Mouse (Mus musculus) lung, embryonic 15.5 days (tissue): Measurements from ENCODE around the gene Ralgps2. TPM values are rescaled to one million over a fixed set of nuclear protein-coding genes. Genes with fewer than 3 reads are reported as not detected.

Source experiments
- ATAC-seq: fragments of 200-750 bp; cut with Nextera tagmentation; 2 replicates; pipeline ENCODE4 v1.8.0; 2017; ENCODE audit warnings: moderate number of reproducible peaks, borderline replicate concordance; ENCODE audit not compliant: low FRiP score, low TSS enrichment; ENCODE audit errors: extremely low read depth
- H3K27ac ChIP-seq: fragments of 300-500 bp; sonication (generic); 2 replicates; pipeline ENCODE4 v1.5.1; 2015; ENCODE audit warnings: moderate library complexity, mild to moderate bottlenecking, inconsistent platforms
- H3K27me3 ChIP-seq: fragments of 300-500 bp; sonication (generic); 2 replicates; pipeline ENCODE4 v1.6.1; 2015; ENCODE audit warnings: inconsistent platforms
- H3K36me3 ChIP-seq: fragments of 300-500 bp; sonication (generic); 2 replicates; pipeline ENCODE4 v1.6.1; 2015; ENCODE audit warnings: inconsistent platforms
- H3K4me1 ChIP-seq: fragments of 300-500 bp; sonication (generic); 2 replicates; pipeline ENCODE4 v1.6.1; 2015; ENCODE audit warnings: inconsistent platforms
- H3K4me2 ChIP-seq: fragments of 300-500 bp; sonication (generic); 2 replicates; pipeline ENCODE4 v1.6.1; 2015; ENCODE audit warnings: inconsistent platforms, mild to moderate bottlenecking, moderate library complexity
- H3K4me3 ChIP-seq: fragments of 300-500 bp; sonication (generic); 2 replicates; pipeline ENCODE4 v1.5.1; 2015; ENCODE audit warnings: mild to moderate bottlenecking, inconsistent platforms
- H3K9ac ChIP-seq: fragments of 300-500 bp; sonication (generic); 2 replicates; pipeline ENCODE4 v1.6.1; 2015; ENCODE audit warnings: inconsistent platforms
- H3K9me3 ChIP-seq: fragments of 300-500 bp; sonication (generic); 2 replicates; pipeline ENCODE4 v1.6.1; 2016; ENCODE audit warnings: inconsistent platforms
- WGBS: fragments of 180-500 bp; shearing (Covaris S2); methylation state at CpG from one replicate; pipeline ENCODE4 v1.1.7; 2015; 5-methylcytosine and 5-hydroxymethylcytosine counted together
- polyA plus RNA-seq: library from polyadenylated mRNA; unstranded; fragments of >200 nt; fragmentation: Nextera tagmentation; extraction: Ambion mirVana; gene quantifications from 2 replicates; pipeline ENCODE4 v1.2.1, GENCODE M21; 2015

Gene Ralgps2
- polyA plus RNA-seq, 1 experiment from 2014 or later, result 83.0 TPM

GRCm38 (mm10) chr1:156778977-156779376, 160.4 kb downstream of the Ralgps2 start:
- H3K9ac ChIP-seq, result no peak overlapping the region
- no peak overlapping the region for H3K27ac ChIP-seq
- 37% methylated on average over 6 of the region's 6 CpGs for WGBS
- no peaks in the 10 kb centered on the region for H3K36me3 ChIP-seq
- no peaks in the 10 kb centered on the region for H3K27me3 ChIP-seq
- H3K9me3 ChIP-seq, result no peaks in the 10 kb centered on the region
- H3K4me2 ChIP-seq, result no peak overlapping the region
- H3K4me1 ChIP-seq, result peaks cover 16% of the 10 kb centered on the region
- no peak for ATAC-seq
- no peak overlapping the region for H3K4me3 ChIP-seq

- WGBS, result 82% methylated on average over 4 of the region's 4 CpGs
- H3K27me3 ChIP-seq, result no peaks in the 10 kb centered on the region
- H3K27ac ChIP-seq, result no peak overlapping the region
- peaks cover 16% of the 10 kb centered on the region for H3K4me1 ChIP-seq
- H3K4me3 ChIP-seq, result no peak overlapping the region
- no peak overlapping the region for H3K9ac ChIP-seq
- H3K4me2 ChIP-seq, result no peak overlapping the region
- no peak for ATAC-seq
- no peaks in the 10 kb centered on the region for H3K9me3 ChIP-seq
- no peaks in the 10 kb centered on the region for H3K36me3 ChIP-seq
Measured at GRCm38 (mm10) chr1:156777896-156778295, 161.5 kb downstream of the Ralgps2 start.

GRCm38 (mm10) chr1:156775983-156776382, 163.4 kb downstream of the Ralgps2 start:
- no peaks in the 10 kb centered on the region for H3K36me3 ChIP-seq
- no peaks in the 10 kb centered on the region for H3K9me3 ChIP-seq
- peaks cover 3% of the 10 kb centered on the region for H3K4me1 ChIP-seq
- 90% methylated on average over 7 of the region's 7 CpGs for WGBS
- no peak overlapping the region for H3K4me2 ChIP-seq
- H3K4me3 ChIP-seq, result no peak overlapping the region
- H3K9ac ChIP-seq, result no peak overlapping the region
- H3K27ac ChIP-seq, result no peak overlapping the region
- H3K27me3 ChIP-seq, result no peaks in the 10 kb centered on the region
- no peak for ATAC-seq

GRCm38 (mm10) chr1:156775190-156775589, 164.2 kb downstream of the Ralgps2 start:
- no peak overlapping the region for H3K4me2 ChIP-seq
- no peak for ATAC-seq
- no peaks in the 10 kb centered on the region for H3K27me3 ChIP-seq
- H3K4me1 ChIP-seq, result no peaks in the 10 kb centered on the region; the same call in 1 of the 2 replicates
- H3K4me3 ChIP-seq, result no peak overlapping the region
- H3K36me3 ChIP-seq, result no peaks in the 10 kb centered on the region
- no peak overlapping the region for H3K9ac ChIP-seq
- no peak overlapping the region for H3K27ac ChIP-seq
- H3K9me3 ChIP-seq, result no peaks in the 10 kb centered on the region
- WGBS, result 62% methylated on average over 4 of the region's 4 CpGs

- H3K9ac ChIP-seq, result no peak overlapping the region
- 95% methylated on average over 10 of the region's 10 CpGs for whole genome bisulfite sequencing
- ATAC-seq, result no peak
- no peaks in the 10 kb centered on the region for H3K27me3 ChIP-seq
- no peak overlapping the region for H3K4me2 ChIP-seq
- no peaks in the 10 kb centered on the region for H3K36me3 ChIP-seq
- 0 out of 2 replicates have a peak, but pooled peaks cover 5% of the 10 kb centered on the region for H3K9me3 ChIP-seq
- H3K4me1 ChIP-seq, result 0 out of 2 replicates have a peak, but pooled peaks cover 7% of the 10 kb centered on the region
- H3K4me3 ChIP-seq, result no peak overlapping the region
- no peak overlapping the region for H3K27ac ChIP-seq
Measured at GRCm38 (mm10) chr1:156770845-156771244, 168.6 kb downstream of the Ralgps2 start.

- 0 out of 2 replicates have a peak, but pooled peaks cover 7% of the 10 kb centered on the region for H3K4me1 ChIP-seq
- H3K4me2 ChIP-seq, result no peak overlapping the region
- no peak overlapping the region for H3K4me3 ChIP-seq
- 0 out of 2 replicates have a peak, but pooled peaks cover 5% of the 10 kb centered on the region for H3K9me3 ChIP-seq
- ATAC-seq, result no peak
- H3K9ac ChIP-seq, result no peak overlapping the region
- H3K27me3 ChIP-seq, result no peaks in the 10 kb centered on the region
- WGBS, result 70% methylated on average over 18 of the region's 18 CpGs
- no peak overlapping the region for H3K27ac ChIP-seq
- H3K36me3 ChIP-seq, result no peaks in the 10 kb centered on the region
Measured at GRCm38 (mm10) chr1:156769621-156770297, 169.7 kb downstream of the Ralgps2 start.

GRCm38 (mm10) chr1:156769163-156769562, 170.3 kb downstream of the Ralgps2 start:
- H3K4me3 ChIP-seq, result no peak overlapping the region
- no peaks in the 10 kb centered on the region for H3K27me3 ChIP-seq
- 39% methylated on average over 5 of the region's 5 CpGs for WGBS
- ATAC-seq, result no peak
- H3K36me3 ChIP-seq, result no peaks in the 10 kb centered on the region
- H3K4me2 ChIP-seq, result no peak overlapping the region
- H3K4me1 ChIP-seq, result 0 out of 2 replicates have a peak, but pooled peaks cover 7% of the 10 kb centered on the region
- no peak overlapping the region for H3K9ac ChIP-seq
- 0 out of 2 replicates have a peak, but pooled peaks cover 5% of the 10 kb centered on the region for H3K9me3 ChIP-seq
- H3K27ac ChIP-seq, result no peak overlapping the region

- H3K4me3 ChIP-seq, result no peak overlapping the region
- H3K27me3 ChIP-seq, result no peaks in the 10 kb centered on the region
- H3K27ac ChIP-seq, result no peak overlapping the region
- no peak overlapping the region for H3K4me2 ChIP-seq
- H3K36me3 ChIP-seq, result no peaks in the 10 kb centered on the region
- H3K4me1 ChIP-seq, result 0 out of 2 replicates have a peak, but pooled peaks cover 13% of the 10 kb centered on the region
- H3K9ac ChIP-seq, result no peak overlapping the region
- 0 out of 2 replicates have a peak, but pooled peaks cover 5% of the 10 kb centered on the region for H3K9me3 ChIP-seq
- ATAC-seq, result no peak
- 76% methylated on average over 3 of the region's 3 CpGs for WGBS
Measured at GRCm38 (mm10) chr1:156765311-156765710, 174.1 kb downstream of the Ralgps2 start.

GRCm38 (mm10) chr1:156764584-156764983, 174.8 kb downstream of the Ralgps2 start:
- Histone ChIP-seq H3K36me3 (no peaks in the 10 kb centered on the region), H3K4me1 (0 out of 2 replicates have a peak, but pooled peaks cover 9% of the 10 kb centered on the region), H3K27me3 (no peaks in the 10 kb centered on the region), H3K9ac (no peak overlapping the region), H3K4me2 (no peak overlapping the region), H3K9me3 (0 out of 2 replicates have a peak, but pooled peaks cover 5% of the 10 kb centered on the region), H3K27ac (no peak overlapping the region), H3K4me3 (no peak overlapping the region)
- ATAC-seq, result no peak
- WGBS, result 63% methylated on average over 6 of the region's 6 CpGs

- WGBS, result 89% methylated on average over 6 of the region's 6 CpGs
- H3K36me3 ChIP-seq, result no peaks in the 10 kb centered on the region
- no peak overlapping the region for H3K27ac ChIP-seq
- H3K27me3 ChIP-seq, result no peaks in the 10 kb centered on the region
- H3K9ac ChIP-seq, result no peak overlapping the region
- H3K4me2 ChIP-seq, result no peak overlapping the region
- ATAC-seq, result no peak
- H3K9me3 ChIP-seq, result 0 out of 2 replicates have a peak, but pooled peaks cover 5% of the 10 kb centered on the region
- H3K4me1 ChIP-seq, result 0 out of 2 replicates have a peak, but pooled peaks cover 6% of the 10 kb centered on the region
- no peak overlapping the region for H3K4me3 ChIP-seq
Measured at GRCm38 (mm10) chr1:156763280-156763679, 176.1 kb downstream of the Ralgps2 start.

GRCm38 (mm10) chr1:156761430-156761801, 178.0 kb downstream of the Ralgps2 start:
- ATAC-seq, result no peak
- no peak overlapping the region for H3K27ac ChIP-seq
- H3K4me2 ChIP-seq, result no peak overlapping the region
- H3K27me3 ChIP-seq, result no peaks in the 10 kb centered on the region
- no peaks in the 10 kb centered on the region for H3K36me3 ChIP-seq
- no peak overlapping the region for H3K4me3 ChIP-seq
- H3K4me1 ChIP-seq, result 0 out of 2 replicates have a peak, but pooled peaks cover 6% of the 10 kb centered on the region
- H3K9me3 ChIP-seq, result 0 out of 2 replicates have a peak, but pooled peaks cover 4% of the 10 kb centered on the region
- no peak overlapping the region for H3K9ac ChIP-seq
- 40% methylated on average over 10 of the region's 10 CpGs for WGBS
